Mouse (Mus musculus) C3H10T1/2 (cell line): ENCODE results near the gene Hemgn. TPM values are rescaled to one million over a fixed set of nuclear protein-coding genes. Genes with fewer than 3 reads are reported as not detected.

ENCODE experiments used
- polyA plus RNA-seq, 2 experiments: library from polyadenylated mRNA; unstranded; fragments of >200 nt; fragmentation: generic; extraction: Trizol; gene quantifications; one replicate each; pipeline ENCODE4 v1.2.1; 2012; ENCODE audit warnings: missing spikeins in 2 of 2

Hemgn gene
- under 1 TPM in 1 of 2 experiments, not detected in 1; 0.01 TPM for polyA plus RNA-seq

GRCm38 (mm10) chr4:46413406-46413805 lies at the start of gene Hemgn:
TSS of gene Hemgn (minus strand) at chr4:46413506.

DNA sequence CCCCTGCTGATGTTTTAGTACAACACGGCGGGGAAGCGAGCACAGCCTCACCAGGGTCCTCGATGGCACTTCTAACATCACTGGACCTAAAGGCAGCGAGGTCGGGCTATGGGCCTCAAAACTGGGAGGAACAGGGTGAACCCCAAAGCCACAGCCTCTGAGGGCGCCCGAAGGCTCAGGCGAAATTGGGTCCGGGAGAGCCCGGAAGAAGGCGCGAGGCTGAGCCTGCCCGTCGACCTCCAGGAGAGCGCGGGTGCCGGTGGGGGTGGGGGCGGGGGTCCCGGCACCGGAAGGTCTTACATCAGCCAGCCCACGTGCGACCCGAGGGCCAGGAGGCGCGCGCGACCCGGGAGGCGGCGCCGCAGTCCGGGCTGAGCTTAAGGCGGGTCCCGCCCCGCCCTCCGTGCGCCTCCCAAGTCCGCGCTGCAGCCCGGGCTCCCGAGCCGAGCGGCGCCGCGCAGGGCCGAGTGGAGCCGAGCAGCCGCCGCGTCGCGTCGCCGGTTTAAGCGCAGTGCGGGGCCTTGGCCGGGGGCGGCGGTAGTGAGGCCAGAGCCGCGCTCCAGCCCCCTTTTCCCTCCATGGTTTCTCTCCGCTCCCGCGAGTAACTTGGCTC lies 37.3 kb upstream of the Hemgn start, which contains the start of gene Anp32b:
TSS of gene Anp32b (plus strand) at position 384 of the 613 bp plus-strand sequence.

DNA sequence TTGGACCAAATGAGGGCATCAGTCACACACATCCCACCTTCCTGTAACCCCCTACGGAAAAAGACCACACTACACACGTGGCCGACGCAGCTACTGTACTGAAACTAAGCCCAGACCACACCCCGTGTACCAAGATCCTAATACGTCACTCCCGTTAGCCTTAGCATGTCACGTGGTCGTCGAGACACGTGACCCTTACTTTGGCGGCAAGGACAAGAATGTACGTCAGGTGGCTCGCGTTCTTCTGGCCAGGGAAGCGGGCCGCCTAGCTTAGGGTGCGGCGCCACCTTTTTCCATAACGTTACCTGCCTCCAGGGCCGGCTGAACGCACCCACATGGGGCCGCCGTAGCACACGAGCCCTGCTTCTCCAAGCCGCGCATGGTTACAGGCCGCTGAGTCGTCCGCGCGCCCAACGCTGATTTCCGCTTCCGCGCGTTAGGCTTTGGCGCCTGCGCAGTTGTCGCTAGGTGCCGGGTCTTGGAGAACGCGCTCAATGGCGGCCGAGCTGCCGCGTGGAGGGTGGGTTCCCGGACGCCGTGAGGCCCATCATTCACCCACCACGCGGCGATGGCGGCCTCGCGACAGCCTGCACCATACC lies 24.2 kb downstream of the Hemgn start, which contains the start of gene Trmo:
TSS of gene Trmo (minus strand) at position 425 of the 599 bp plus-strand sequence.

Other genes with a start within 250 kb of the Hemgn start
- gene Xpa, start 217.2 kb downstream of the Hemgn start, polyA plus RNA-seq: 10 to 100 TPM in 1 of 2 experiments, 1 to 10 TPM in 1; 4.5 to 44.3 TPM
- gene Foxe1, start 69.9 kb downstream of the Hemgn start, polyA plus RNA-seq: not detected
- gene Trmo, start 24.1 kb downstream of the Hemgn start, polyA plus RNA-seq: 1 to 10 TPM; 1.9 to 4.4 TPM
- gene Anp32b, start 37.4 kb upstream of the Hemgn start, polyA plus RNA-seq: 100 to 1,000 TPM; 188 to 192 TPM
- gene Nans, start 75.7 kb upstream of the Hemgn start, polyA plus RNA-seq: 100 to 1,000 TPM in 1 of 2 experiments, 10 to 100 TPM in 1; 62.6 to 156 TPM
- under 1 TPM; 0.02 to 0.22 TPM for gene Trim14, start 122.6 kb upstream of the Hemgn start, polyA plus RNA-seq
- not detected for gene Coro2a, start 188.7 kb upstream of the Hemgn start, polyA plus RNA-seq
- gene Tbc1d2, start 236.7 kb upstream of the Hemgn start, polyA plus RNA-seq: under 1 TPM; 0.14 to 0.21 TPM